Mouse (Mus musculus): Measurements from ENCODE around the gene Spata13. TPM values are rescaled to one million over a fixed set of nuclear protein-coding genes. Genes with fewer than 3 reads are reported as not detected.
A peak's percentile ranks its signal among the peaks of the same experiment; 100 is the strongest.

The Spata13 gene
- 1 to 10 TPM; 3.8 to 4.3 TPM for total RNA-seq (2021)
- long read RNA-seq, experiment 1, partial matches to known transcripts = 0 of 1 reads
- long read RNA-seq, experiment 1, other reads (novel, unspliced or antisense) = 1 of 1 reads
- long read RNA-seq, experiment 2, partial matches to known transcripts = 0 of 1 reads
- long read RNA-seq, experiment 2, other reads (novel, unspliced or antisense) = 1 of 1 reads

DNA sequence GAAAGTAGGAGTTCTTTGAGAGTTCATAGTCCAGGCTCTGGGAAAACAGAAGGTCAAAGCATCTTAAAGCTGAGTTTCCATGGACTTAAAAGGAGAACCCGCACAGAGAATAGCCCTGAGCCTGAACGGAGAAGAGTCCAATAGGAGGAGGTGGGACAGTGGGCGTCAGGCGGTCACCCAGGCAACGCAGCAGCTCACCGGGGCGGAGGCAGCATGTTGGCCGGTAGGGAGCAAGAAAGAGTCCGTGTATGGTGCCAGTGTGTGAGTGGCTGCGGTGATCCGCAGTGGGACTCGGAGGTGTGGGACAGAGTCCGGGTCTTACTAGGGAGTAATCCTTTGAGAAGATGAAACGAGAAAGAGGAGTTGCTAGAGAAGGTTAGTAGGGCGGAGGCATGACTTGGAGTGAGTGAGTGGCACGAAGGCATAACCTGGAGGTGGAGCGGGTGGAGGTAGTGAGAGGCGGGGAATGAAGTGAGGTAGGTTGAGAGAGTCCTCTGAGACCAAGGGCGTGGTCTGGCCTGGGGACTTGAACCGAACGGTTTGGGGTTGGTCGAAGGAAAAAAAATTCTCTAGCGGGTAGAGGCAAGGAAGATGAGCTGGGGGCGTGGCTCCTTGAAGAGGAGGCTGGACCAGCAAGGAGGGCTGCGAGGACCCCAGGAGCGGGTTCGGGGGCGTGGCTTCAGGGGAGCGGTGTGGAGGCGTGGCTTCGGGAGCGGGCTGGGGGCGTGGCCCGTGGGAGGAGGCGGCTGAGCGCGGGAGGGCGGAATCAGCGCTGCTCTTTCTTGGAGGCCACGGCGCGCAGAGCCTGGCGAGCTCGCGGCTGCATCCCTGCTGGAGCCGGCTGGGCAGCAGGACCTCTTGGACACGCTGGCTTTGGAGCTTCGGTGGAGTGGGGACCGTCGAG, at the start of gene Spata13:
Spata13 (plus strand) TSS at position 41 of the 904 bp plus-strand sequence.
- TF ChIP-seq CTCF (IDR thresholded peaks at IDR 0.05) = no peak
- Histone ChIP-seq H3K4me3 (peak within 1 kb of the TSS; percentile 88), H3K27ac (peak within 1 kb of the TSS; percentile 84)
- intact Hi-C loops (cut with DNase I) = loop anchor here (2.0 kb wide), 1 partner anchor 103 kb away; no protein-coding TSS in a partner anchor
- DNase-seq = peak; percentile 87

- Histone ChIP-seq H3K27ac (peak overlapping the region; percentile 59), H3K4me3 (no peak overlapping the region)
- TF ChIP-seq CTCF (IDR thresholded peaks at IDR 0.05) = no peak
- intact Hi-C loops (cut with DNase I) = loop anchor here (5.0 kb wide), 1 partner anchor 40 kb away; no protein-coding TSS in a partner anchor
- no peak for DNase-seq
Observed at GRCm38 (mm10) chr14:60586687-60587453, 46.9 kb upstream of the Spata13 start.

DNA sequence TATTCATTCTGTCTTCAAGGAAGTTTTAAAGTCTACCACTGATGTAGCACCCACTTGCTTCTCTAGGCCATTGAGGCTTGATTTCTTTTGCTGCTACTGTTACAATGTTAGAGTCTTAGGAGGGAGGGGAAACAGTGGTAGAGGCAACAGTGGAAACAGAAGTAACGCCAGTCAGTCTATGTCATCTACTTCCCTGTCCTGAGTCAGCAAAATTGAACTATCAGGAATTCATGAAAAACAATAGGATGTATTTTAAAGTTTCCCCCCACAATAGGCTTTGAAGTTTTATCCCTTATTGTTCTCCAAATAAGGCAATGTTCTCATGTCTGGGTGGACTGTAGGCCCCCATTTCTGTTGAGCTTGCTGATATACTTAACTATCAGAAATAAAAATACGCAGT, 44.8 kb upstream of the Spata13 start:
- intact Hi-C loops (cut with DNase I) = loop anchor here (5.0 kb wide), 1 partner anchor 38 kb away; no protein-coding TSS in a partner anchor
- Histone ChIP-seq H3K27ac (no peak overlapping the region), H3K4me3 (no peak overlapping the region)
- DNase-seq = no peak
- no peak for TF ChIP-seq CTCF (IDR thresholded peaks at IDR 0.05)

DNA sequence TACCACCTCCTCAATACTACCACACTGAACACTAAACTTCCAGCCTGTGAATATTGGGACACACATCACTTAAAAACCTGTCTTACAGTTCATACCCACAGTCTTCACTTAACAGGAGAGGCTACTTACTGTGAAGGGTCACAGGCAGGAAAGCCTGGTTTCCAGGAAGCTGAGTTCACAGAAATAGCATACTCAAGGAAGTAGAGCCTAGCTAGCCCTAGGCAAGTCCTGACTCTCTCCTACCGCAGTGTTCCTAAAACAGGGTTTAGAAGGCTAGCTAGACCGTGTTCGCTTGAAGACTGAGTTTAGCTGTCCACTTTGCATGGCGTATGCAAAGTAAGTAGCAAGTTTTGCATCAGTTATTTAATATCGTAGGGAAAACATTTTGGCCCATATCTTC, 41.5 kb upstream of the Spata13 start:
- no peak overlapping the region for H3K4me3 ChIP-seq
- TF ChIP-seq CTCF (IDR thresholded peaks at IDR 0.05) = no peak
- DNase-seq = no peak
- peak overlapping the region; percentile 65 for H3K27ac ChIP-seq
- intact Hi-C loops (cut with DNase I) = no loop called here

DNA sequence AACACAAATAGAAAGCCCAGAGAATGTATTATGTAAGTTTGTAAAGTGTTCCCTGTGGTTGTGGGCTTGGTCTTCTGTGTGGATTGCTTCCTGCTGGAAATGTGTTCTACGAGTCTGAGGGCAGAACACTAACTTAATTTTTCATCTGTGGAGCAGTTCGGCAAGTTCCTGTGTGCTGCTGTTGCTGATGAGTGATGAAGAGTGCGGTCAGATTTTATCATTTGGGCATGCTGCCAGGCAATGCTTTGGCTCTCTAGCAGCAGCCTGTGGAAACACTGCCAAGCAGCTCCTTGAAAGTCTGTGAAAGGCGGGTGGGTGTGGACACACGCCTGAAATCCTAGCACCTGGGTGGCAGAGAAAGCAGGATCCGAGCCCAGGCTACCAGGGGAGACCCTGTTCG, 41.0 kb upstream of the Spata13 start:
- H3K4me3 ChIP-seq = no peak overlapping the region
- intact Hi-C loops (cut with DNase I) = no loop called here
- peak overlapping the region; percentile 65 for H3K27ac ChIP-seq
- DNase-seq = no peak
- TF ChIP-seq CTCF (IDR thresholded peaks at IDR 0.05) = no peak

- intact Hi-C loops (cut with DNase I) = no loop called here
- no peak overlapping the region for H3K4me3 ChIP-seq
- DNase-seq = no peak
- H3K27ac ChIP-seq = peak overlapping the region; percentile 56
- TF ChIP-seq CTCF (IDR thresholded peaks at IDR 0.05) = no peak
Observed at GRCm38 (mm10) chr14:60597571-60597970, 36.2 kb upstream of the Spata13 start.

- Histone ChIP-seq H3K27ac (0 out of 2 replicates have a peak overlapping the region, but pooled peaks have one; percentile 16), H3K4me3 (no peak overlapping the region)
- intact Hi-C loops (cut with DNase I) = no loop called here
- no peak for DNase-seq
- no peak for TF ChIP-seq CTCF (IDR thresholded peaks at IDR 0.05)
Observed at GRCm38 (mm10) chr14:60599044-60599443, 34.8 kb upstream of the Spata13 start.

GRCm38 (mm10) chr14:60605564-60605963, 28.2 kb upstream of the Spata13 start:
- intact Hi-C loops (cut with DNase I) = no loop called here
- no peak for TF ChIP-seq CTCF (IDR thresholded peaks at IDR 0.05)
- H3K27ac ChIP-seq = no peak overlapping the region
- no peak for DNase-seq
- no peak overlapping the region for H3K4me3 ChIP-seq

- intact Hi-C loops (cut with DNase I) = no loop called here
- no peak overlapping the region for H3K27ac ChIP-seq
- peak; percentile 42 for DNase-seq
- TF ChIP-seq CTCF (IDR thresholded peaks at IDR 0.05) = no peak
- no peak overlapping the region for H3K4me3 ChIP-seq
Observed at GRCm38 (mm10) chr14:60606194-60606593, 27.6 kb upstream of the Spata13 start.

- Histone ChIP-seq H3K27ac (no peak overlapping the region), H3K4me3 (no peak overlapping the region)
- TF ChIP-seq CTCF (IDR thresholded peaks at IDR 0.05) = no peak
- intact Hi-C loops (cut with DNase I) = no loop called here
- no peak for DNase-seq
Observed at GRCm38 (mm10) chr14:60607743-60608142, 26.1 kb upstream of the Spata13 start.

- no peak for TF ChIP-seq CTCF (IDR thresholded peaks at IDR 0.05)
- H3K4me3 ChIP-seq = no peak overlapping the region
- no peak overlapping the region for H3K27ac ChIP-seq
- DNase-seq = no peak
- intact Hi-C loops (cut with DNase I) = no loop called here
Observed at GRCm38 (mm10) chr14:60609160-60609559, 24.6 kb upstream of the Spata13 start.

DNA sequence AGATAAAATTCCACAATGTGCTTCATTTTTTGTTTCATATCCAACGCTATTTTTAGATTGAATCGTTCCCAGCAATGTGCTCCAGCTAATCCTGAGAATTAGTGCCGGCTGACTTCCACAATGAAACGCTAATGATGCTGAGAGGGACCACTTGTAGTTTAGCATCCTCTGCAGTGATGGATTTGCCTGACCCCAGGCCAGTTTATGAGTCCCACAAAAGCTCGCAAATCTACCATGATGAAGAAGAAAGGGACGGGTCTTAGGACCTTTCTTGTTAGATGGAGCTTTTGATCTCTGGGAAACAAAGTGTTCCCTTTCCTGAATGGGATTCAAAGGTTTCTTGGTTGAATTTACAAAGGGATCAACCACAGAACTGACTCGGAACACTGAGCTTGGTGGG, 21.1 kb upstream of the Spata13 start:
- TF ChIP-seq CTCF (IDR thresholded peaks at IDR 0.05) = no peak
- Histone ChIP-seq H3K4me3 (no peak overlapping the region), H3K27ac (no peak overlapping the region)
- intact Hi-C loops (cut with DNase I) = no loop called here
- no peak for DNase-seq

GRCm38 (mm10) chr14:60621076-60621475, 12.7 kb upstream of the Spata13 start:
- no peak overlapping the region for H3K27ac ChIP-seq
- TF ChIP-seq CTCF (IDR thresholded peaks at IDR 0.05) = no peak
- H3K4me3 ChIP-seq = no peak overlapping the region
- DNase-seq = no peak
- intact Hi-C loops (cut with DNase I) = no loop called here

Measured in gastrocnemius, adult 2 months (tissue).